Mouse (Mus musculus) cerebral cortex, adult 2 months (tissue): ENCODE data around the gene Padi3.

ENCODE experiments used
- WGBS: fragments of 180-500 bp; shearing (Covaris S2); methylation state at CpG from one replicate; pipeline ENCODE4 v1.1.7; 2018; 5-methylcytosine and 5-hydroxymethylcytosine counted together

Gene Padi3

DNA sequence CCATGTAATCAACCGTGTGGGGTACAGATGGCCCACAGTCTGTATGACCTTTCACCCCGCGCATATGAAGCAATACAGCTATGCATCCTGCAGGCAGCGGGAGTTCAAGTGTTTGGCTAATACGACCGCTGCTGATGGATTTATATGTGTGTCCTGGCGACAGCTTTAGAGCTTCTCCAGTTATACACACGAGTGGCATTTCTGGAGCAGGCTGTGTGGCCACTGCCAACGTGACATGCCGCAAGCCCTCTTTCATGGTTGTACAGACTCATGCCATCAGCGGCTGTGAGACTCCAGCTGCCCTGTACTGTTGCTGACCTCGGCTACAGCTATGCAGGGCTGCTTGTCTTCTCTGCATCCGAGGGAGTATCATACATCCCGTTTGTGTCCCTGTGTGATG is 29.9 kb downstream of the Padi3 start:
- WGBS = 93% methylated on average over 14 of the region's 14 CpGs

DNA sequence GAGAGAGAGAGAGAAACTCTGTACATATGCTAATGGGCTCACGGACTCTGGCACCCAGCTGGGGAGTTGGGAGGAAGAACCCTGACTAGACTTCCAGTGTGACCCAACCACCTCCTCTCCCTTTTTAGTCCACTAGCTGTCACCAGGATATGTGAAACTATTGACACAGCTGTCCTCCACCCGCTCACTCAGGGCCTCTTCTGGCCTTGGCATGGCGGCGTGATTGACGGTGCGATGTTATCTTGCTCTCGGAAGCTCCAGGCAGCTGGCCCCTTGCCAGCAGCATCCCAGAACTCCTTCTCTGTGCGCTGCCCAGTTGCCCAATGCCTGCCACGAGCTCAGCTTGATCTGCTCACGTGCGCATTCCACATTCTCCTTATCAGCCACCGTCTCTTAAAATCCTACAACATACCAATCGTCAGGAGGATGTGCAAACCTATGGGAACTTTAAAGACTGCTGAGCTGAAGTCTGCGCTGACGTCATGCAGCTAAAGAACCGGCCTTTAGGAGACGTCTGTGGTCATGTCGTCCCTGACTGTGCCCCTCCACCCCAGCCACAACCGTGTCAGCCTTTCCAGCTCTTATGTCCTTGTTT is 30.5 kb downstream of the Padi3 start:
- WGBS = 46% methylated on average over 19 of the region's 19 CpGs

DNA sequence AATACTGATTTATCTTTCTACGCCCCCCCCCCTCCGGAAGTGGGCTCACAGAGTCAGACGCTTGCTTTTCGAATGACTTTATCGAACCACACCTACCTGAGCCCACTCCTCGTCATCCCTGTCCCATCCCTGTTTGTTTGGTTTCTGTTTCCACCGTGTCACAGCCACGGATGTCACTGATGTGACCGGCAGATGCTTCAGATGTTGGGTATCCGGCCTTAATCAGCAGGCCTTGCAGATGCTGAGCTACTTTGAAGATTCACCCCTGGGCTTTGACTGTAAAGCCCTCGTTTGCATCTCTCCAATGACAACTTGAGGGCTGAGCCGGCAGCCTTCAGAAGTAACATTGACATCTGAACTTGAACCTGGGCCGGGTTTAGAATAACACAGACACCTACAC is 33.8 kb downstream of the Padi3 start:
- whole genome bisulfite sequencing = 82% methylated on average over 13 of the region's 13 CpGs

DNA sequence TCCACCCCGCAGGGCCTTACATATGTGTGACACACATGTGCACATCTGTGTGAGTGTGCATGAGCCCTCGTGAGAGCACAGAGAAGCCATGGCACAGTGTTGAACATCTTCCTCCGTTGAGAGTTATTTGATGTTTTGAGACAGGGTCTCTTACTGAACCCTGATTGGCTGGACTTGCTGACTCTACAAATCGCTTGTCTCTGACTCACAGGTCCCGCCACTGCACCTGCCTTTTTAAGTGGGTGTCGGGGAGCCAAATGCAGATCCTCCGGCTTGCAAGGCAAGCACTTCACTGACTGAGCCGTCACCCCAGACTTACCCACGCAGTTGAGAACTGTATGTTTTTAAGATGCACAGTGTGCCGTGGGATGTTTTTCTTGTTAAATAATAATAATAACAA is 34.6 kb downstream of the Padi3 start:
- 86% methylated on average over 10 of the region's 10 CpGs for WGBS

DNA sequence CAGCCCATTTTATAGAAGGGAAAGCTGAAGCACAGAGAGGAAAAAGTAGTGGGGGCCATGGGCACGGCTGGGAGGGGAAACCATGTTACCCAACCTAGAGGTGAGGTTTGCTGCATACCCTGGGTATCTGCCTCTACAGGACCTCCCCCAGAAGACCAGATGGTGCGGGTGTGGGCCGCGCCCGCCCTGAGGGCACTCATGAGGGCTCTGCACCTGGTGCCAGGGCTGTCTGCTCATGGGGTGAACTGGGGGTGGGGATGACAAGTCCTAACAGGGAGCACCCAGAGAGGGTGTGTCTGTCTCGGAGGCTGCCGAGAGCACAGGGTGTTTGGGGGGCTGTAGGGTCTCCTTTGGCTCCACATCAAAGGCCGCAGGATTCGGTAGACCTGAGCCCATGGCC is 35.6 kb downstream of the Padi3 start:
- WGBS = 91% methylated on average over 9 of the region's 9 CpGs

DNA sequence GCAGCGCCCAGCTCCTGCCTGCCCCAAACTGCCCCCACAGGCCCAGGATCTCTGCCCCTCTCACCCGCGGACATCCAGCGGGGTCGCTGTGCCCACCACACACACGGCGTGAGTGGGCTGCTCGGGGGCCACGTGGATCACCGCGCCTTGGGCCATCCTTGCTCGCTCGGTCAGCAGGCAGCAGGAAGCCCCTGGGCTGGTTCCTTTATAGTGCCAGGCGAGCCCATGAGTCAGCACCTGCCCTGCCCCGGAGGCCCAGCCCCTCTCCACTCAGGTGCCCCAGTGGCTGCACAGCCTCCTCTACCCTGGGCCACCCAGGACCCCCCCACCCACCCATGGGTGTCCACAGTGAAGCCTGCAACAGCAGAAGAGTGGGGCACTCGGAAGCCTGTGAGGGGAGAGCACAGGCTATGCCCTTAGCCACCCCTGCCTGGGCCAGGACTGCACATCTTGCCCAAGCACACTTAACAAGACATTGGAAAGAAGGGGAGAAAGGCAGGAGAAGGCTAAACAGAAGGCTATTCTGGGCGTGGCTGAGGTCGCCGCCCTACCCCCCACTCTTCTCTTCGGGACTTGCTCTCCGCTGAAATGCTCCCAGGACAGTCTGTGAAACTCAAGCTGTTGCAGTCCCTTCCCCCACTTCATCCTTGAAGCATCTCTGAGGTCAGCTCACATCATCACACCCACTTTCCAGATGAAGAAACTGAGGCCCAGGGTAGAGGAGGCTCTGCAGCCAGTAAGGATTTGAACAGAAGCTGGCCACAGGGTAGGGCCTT is 36.2 kb downstream of the Padi3 start, which contains the start of gene Padi4:
Gene Padi4 (minus strand): TSS at position 212 of the 776 bp plus-strand sequence.
- WGBS = 91% methylated on average over 21 of the region's 21 CpGs

DNA sequence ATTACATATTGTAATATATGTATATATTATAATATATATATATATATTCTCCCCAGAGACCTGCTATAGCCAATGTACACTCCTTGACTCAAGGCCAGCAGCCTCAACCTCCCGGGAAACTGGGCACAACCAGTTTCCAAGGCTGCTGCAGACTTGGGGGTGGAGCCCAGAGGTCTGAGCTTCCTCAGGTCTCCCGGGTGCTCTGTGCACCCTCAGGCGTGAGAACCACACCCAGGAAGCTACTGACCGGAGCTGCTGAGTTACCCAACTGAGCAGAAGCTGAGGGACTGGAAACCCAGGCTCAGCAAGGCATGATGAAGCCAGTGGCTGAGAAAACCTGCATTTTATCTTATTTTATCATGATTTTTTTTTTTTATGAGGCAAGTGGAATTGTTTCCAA is 39.4 kb downstream of the Padi3 start:
- WGBS = 69% methylated on average over 4 of the region's 4 CpGs

DNA sequence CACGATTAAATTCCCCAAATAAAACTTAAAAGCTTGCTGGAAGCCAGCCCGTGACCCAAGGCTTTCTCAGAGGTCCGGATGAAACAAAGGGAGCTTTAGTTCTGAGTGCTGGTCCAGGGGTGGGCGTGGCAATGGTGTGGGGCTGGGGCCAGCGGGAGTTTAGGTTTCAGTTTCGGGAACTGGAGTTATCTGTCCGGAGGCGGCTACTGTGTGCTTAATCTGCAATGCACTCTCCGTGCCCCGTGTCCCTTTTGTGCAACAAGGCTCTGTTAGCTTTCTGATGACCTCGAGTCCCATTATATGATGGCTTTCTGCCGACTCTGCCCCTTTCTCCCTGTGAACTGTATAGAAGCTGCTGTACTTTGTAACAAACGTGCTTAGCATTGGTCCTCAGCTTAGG is 40.0 kb downstream of the Padi3 start:
- WGBS = 22% methylated on average over 13 of the region's 13 CpGs

DNA sequence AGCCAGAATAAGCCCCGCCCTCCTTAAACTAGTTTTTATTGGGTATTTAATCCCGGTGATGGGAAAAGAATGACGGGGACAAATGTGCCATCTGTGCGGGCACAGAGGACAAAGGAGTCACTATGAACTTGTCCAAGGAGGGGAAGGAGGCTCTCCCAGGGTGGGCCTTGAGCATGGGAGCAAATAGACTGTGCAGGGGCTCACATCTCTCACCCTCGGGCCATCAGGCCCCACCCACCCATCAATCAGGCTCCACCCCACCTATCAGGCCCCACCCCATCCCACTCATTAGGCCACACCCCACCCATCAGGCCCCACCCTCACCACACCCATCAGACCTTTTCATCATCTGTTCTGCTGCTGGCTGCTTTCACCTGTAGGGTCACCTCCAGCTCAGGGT is 41.5 kb downstream of the Padi3 start:
- 79% methylated on average over 5 of the region's 5 CpGs for WGBS

DNA sequence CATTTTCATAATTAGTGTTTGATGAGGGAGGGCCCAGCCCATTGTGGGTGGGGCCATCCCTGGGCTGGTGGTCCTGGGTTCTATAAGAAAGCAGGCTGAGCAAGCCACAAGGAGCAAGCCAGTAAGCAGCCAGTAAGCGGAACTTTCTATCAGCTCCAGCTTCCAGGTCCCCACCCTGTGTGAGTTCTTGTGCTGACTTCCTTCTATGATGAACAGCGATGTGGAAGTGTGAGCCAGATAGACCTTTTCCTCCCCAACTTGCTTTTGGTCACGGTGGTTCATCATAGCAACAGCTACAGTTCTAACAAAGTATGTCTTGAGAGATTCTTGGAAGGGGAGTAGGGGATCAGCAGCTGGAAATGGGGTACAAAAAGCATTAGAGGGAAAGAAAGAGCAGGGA is 44.5 kb downstream of the Padi3 start:
- WGBS = 86% methylated on average over 3 of the region's 3 CpGs

DNA sequence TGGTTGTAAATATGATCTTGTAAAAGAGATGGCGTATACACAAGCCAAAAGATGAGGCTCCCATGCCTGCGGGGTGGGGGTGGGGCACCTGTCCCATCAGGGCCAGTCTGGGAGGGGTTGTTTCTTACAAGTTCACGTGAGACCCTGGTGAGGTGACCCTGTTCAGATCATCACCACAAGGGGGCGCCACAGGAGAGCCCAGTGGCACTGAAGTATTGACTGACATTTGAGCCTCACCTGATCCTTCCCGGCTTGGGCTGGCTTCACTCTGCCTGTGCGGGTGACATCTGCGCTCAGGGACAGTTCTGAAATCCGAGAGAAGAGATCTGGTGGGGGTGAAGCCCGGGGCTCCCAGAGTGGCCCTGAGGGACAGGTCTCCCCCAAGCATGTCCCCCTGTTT is 47.3 kb downstream of the Padi3 start:
- 34% methylated on average over 9 of the region's 9 CpGs for WGBS

DNA sequence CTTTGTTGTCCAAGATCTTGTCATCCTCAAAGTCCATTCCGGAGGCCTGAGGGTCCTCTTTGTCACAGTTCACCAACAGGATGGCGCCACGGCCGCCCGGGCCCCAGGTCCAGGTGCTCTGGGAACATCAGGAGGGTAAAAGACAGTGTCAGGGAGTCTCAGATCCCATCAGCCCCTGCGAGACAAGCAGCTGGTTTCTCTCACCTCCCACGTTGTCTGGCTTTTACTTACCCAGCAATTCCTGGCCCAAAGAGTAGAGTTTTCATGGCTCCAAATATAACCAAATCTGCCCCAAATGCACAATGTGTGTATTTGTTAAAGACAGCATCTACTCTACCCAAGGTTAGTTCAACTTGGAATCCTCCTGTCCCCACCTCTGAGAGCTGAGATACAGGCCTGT is 48.8 kb downstream of the Padi3 start:
- WGBS = 86% methylated on average over 7 of the region's 7 CpGs

DNA sequence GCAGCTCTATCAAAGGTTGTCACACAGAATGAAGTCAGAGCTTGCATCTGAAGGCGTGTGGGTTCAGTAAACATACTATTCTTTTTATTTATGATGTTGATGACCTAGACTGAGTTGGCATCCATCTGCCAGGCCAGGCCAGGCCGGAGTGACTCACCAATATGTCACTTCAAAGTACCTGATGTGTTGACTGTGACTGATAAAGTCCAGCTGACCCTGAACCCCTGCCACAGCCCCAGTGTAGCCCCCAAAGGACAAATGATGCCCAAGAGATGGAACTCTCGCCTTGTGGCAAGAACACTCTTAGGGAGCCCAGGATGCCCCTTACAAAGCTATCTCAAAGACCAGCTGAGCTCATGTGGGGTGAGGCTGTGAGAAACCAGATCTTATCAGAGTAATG is 54.6 kb downstream of the Padi3 start:
- WGBS = 96% methylated on average over 3 of the region's 3 CpGs

DNA sequence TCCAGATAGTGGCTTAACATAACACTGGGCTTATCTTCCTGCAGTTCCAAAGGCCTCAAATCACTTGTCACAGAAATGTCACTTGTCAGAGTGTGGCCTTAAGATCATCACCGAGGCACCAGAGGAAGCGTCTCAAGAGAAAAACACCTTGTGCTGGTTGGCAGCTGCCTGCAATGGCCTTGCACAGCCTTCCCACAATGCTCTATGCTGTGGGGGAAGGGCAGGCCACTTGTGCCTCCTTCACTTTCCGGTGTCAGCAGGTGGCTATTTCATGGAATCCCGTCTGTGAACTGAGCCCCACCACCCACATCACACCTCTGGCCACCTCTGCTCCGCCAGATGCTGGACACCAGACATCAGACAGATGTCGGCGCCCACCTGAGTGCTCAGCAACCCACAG is 57.1 kb downstream of the Padi3 start:
- WGBS = 76% methylated on average over 7 of the region's 7 CpGs

DNA sequence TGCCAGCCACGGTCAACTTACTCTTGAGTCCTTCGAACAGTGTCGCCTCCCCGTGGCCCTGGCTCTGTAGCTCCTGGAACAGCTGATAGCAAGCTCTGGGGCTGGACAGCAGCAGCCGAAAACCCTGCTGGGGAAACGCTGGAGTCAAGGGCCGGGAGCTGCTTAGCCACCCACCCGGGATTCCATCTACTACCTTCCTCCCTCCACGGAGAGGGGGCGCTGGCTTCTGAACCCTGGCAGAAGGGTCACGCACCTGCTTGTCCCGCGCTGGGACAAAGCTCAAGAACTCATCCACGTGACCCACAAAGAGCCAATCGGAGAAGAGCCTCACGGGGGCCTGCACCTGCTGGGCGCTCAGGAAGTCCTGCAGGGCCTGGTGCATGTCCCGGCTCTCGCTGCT is 60.1 kb downstream of the Padi3 start:
- 31% methylated on average over 19 of the region's 19 CpGs for WGBS

DNA sequence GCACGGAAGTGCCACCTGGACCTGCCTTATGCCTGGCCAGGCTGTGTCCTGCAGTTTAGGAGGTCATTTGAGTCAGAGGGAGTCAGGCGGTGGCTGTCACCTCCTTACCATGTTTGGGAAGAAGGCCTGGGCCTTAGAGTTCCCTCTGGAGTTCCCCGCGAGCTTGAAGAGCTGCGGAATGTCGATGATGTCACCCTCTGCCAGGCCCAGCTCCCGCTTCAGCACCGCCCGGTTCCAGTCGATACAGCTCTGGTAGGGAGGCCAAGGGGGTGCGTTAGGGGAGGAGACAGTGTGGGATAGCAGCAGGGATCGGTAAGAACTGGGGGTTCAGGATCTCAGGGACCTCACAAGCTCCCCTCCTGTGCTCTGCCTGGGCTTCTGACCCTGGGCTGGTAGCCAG is 62.5 kb downstream of the Padi3 start:
- 68% methylated on average over 12 of the region's 12 CpGs for WGBS

DNA sequence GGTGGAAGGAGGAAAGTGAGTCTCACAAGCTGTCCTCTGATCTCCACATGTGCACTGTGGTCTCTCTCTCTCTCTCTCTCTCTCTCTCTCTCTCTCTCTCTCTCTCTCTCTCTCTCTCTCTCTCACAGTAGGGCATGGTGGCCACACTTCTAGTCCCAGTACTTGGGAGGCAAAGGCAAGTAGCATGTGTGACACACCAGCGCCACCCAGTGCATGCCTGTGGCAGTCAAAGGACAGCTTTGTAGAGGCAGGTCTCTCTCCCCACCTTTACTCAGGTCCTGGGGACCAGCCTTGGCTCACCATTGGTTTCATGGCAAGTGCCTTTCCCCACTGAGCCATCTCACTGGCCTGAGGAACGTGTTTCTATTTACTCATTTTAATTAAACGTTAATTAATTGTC is 65.8 kb downstream of the Padi3 start:
- 19% methylated on average over 3 of the region's 3 CpGs for WGBS

DNA sequence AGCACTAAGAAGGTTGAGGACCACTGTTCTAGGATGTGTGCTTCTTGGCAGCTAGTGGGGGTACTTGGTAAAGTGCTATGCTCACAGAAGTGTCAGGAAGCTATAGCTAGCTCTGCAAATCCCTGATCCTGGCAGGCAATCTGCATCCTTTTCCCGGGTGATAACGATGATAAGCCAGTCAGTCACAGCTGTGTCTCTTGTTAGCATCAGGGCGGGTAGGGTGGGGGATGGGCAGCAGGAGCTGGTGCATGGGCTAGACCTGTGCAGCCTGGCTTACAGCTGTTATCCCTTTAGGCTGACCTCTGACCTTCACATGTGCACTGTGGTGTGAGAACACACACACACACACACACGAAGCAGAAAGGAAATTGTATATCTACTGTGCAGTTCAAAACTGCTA is 67.4 kb downstream of the Padi3 start:
- WGBS = 49% methylated on average over 4 of the region's 4 CpGs

DNA sequence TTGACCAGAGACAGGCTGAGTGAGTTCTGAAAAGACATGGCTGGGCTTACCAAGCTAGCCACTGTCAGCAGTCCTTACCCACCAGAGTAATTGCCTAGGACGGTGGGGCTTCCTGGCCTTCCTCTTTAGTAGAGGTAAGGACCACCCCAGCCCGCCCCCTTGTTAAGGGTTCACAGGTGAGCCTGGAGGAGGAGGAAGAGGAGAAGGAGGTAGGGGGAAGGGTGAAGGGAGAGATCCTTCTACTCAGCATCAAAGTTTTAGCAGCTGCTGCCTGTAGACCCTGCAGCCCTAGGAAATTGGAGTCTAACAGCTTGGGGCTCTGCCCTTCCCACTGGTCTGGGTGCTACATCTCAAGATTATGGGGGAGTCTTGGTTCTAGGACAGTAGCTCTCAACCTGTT is 67.9 kb downstream of the Padi3 start, which contains the start of gene Padi6:
Gene Padi6 (minus strand): TSS at position 101 of the 400 bp plus-strand sequence.
- WGBS = 83% methylated on average over 2 of the region's 2 CpGs

DNA sequence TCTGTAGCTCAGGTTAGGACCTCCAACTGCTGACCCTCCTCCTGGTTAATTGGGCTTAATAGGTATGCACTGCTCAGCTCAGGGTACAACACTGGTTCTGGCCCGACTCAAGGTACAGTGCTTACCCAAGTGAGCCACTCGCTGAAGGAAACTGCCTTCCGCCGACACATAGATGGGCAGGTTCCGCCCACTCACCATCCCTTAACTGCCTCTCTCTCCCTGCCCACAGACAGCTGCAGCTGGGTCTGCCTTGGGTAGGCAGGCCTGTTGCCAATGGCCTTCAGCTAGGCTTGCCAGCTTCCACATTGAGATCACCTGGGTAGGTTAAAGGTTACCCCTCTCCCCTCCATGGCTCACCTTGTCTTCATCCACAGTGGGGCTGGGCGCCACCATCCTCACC is 69.0 kb downstream of the Padi3 start:
- 67% methylated on average over 6 of the region's 6 CpGs for WGBS

DNA sequence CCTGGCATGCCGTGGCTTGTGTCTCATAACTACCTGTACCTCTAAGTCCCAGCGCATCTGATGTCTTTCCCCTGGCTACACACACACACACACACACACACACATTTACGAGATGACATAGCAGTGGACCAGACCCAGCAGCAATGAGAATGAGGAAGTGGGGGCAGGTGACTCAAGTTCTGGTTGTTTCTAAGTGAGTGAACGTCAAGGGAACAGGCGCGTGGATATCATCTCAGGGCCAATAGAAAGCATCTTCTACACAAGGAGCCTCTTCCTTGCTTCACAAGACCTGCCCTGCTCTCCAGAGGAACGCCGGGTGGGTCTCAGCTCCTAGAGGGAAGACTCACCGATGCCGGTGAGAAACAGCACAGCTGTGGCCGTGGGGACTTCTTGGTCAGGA is 69.8 kb downstream of the Padi3 start:
- 90% methylated on average over 11 of the region's 11 CpGs for WGBS
